14 mouse cellular contexts compared by ENCODE assay signal in genomic region chr7:24457726-24458370, GRCm38 (mm10). TPM values are rescaled to one million over a fixed set of nuclear protein-coding genes. Genes with fewer than 3 reads are reported as not detected.
DNase-seq lines count a peak whose midpoint lies in the region; ATAC-seq and TF ChIP-seq lines count a peak whose summit lies in the region.
"Had no signal": no experiment of that assay in that cellular context is flagged by ENCODE, and none has a peak within 500 bp of the region (broad histone marks: within the 10 kb centered on the region; RNA-seq: fewer than 3 reads in every experiment).

No protein-coding gene starts in this region.

- no peak for TF ChIP-seq CTCF in kidney, adult 2 months (conservative IDR thresholded peaks at IDR 0.05; ENCODE audit: insufficient read depth, insufficient read length, low read depth, low read length)

- no peak for TF ChIP-seq POLR2A in kidney, adult 2 months (IDR thresholded peaks at IDR 0.05; ENCODE audit: low read depth, low read length)

- 78% methylated on average over 10 of the region's 10 CpGs for WGBS in midbrain, embryonic 11.5 days
- 76% methylated on average over 10 of the region's 10 CpGs for WGBS in midbrain, embryonic 13.5 days
- WGBS in kidney, adult 2 months = 71% methylated on average over 10 of the region's 10 CpGs

- ATAC-seq in midbrain, embryonic 11.5 days (ENCODE audit: low FRiP score) = no peak
- ATAC-seq in midbrain, embryonic 13.5 days = no peak
- ATAC-seq: midbrain, embryonic 15.5 days had no signal

- no peak overlapping the region for H3K4me3 ChIP-seq in midbrain, embryonic 11.5 days (ENCODE audit: low read depth, low read length)
- no peak overlapping the region for H3K4me3 ChIP-seq in midbrain, embryonic 13.5 days (replicated peaks)
- H3K4me3 ChIP-seq in megakaryocyte, embryonic 14.5 days (replicated peaks) = peak overlapping the region; percentile 72
- H3K4me3 ChIP-seq in kidney, adult 2 months (ENCODE audit: insufficient read depth, low read depth, low read length) = no peak overlapping the region
- H3K4me3 ChIP-seq: embryonic facial prominence, embryonic 15.5 days; left cerebral cortex, adult 2 months; midbrain, embryonic 15.5 days had no signal

- H3K4me2 ChIP-seq in midbrain, embryonic 11.5 days = no peak overlapping the region
- H3K4me2 ChIP-seq in midbrain, embryonic 13.5 days (replicated peaks) = no peak overlapping the region
- H3K4me2 ChIP-seq: embryonic facial prominence, embryonic 15.5 days; midbrain, embryonic 15.5 days had no signal

- no peaks in the 10 kb centered on the region for H3K4me1 ChIP-seq in midbrain, embryonic 11.5 days (ENCODE audit: control insufficient read depth, insufficient read depth, low read length)
- 0 out of 2 replicates have a peak, but pooled peaks cover 4% of the 10 kb centered on the region for H3K4me1 ChIP-seq in midbrain, embryonic 13.5 days (replicated peaks)
- peaks cover 42% of the 10 kb centered on the region for H3K4me1 ChIP-seq in megakaryocyte, embryonic 14.5 days
- 0 out of 2 replicates have a peak, but pooled peaks cover 11% of the 10 kb centered on the region for H3K4me1 ChIP-seq in kidney, adult 2 months (ENCODE audit: control insufficient read depth, insufficient read depth, low read length)

- H3K27me3 ChIP-seq in midbrain, embryonic 11.5 days (ENCODE audit: control insufficient read depth, insufficient read depth, low read length) = no peaks in the 10 kb centered on the region
- peaks cover 9% of the 10 kb centered on the region; the same call in 1 of the 2 replicates for H3K27me3 ChIP-seq in midbrain, embryonic 13.5 days
- H3K27me3 ChIP-seq in megakaryocyte, embryonic 14.5 days (replicated peaks) = peaks cover 83% of the 10 kb centered on the region
- no peaks in the 10 kb centered on the region for H3K27me3 ChIP-seq in kidney, adult 2 months (replicated peaks; ENCODE audit: control insufficient read depth, insufficient read depth, low read length)
- H3K27me3 ChIP-seq: midbrain, embryonic 15.5 days had no signal

- no peaks in the 10 kb centered on the region for H3K9me3 ChIP-seq in midbrain, embryonic 11.5 days (ENCODE audit: control insufficient read depth, low read length)
- no peaks in the 10 kb centered on the region for H3K9me3 ChIP-seq in midbrain, embryonic 13.5 days
- H3K9me3 ChIP-seq in megakaryocyte, embryonic 14.5 days = no peaks in the 10 kb centered on the region
- H3K9me3 ChIP-seq: embryonic facial prominence, embryonic 15.5 days; midbrain, embryonic 15.5 days had no signal

- no peaks in the 10 kb centered on the region for H3K36me3 ChIP-seq in midbrain, embryonic 11.5 days (ENCODE audit: control insufficient read depth, insufficient read depth, low read length)
- no peaks in the 10 kb centered on the region for H3K36me3 ChIP-seq in midbrain, embryonic 13.5 days
- no peaks in the 10 kb centered on the region for H3K36me3 ChIP-seq in megakaryocyte, embryonic 14.5 days (replicated peaks; ENCODE audit: low read length)
- no peaks in the 10 kb centered on the region for H3K36me3 ChIP-seq in kidney, adult 2 months (ENCODE audit: control insufficient read depth, insufficient read depth, low read length)
- H3K36me3 ChIP-seq: embryonic facial prominence, embryonic 15.5 days; midbrain, embryonic 15.5 days had no signal

- no peak overlapping the region for H3K9ac ChIP-seq in midbrain, embryonic 11.5 days (ENCODE audit: low read length)
- H3K9ac ChIP-seq in midbrain, embryonic 13.5 days (replicated peaks) = no peak overlapping the region
- H3K9ac ChIP-seq: embryonic facial prominence, embryonic 15.5 days; midbrain, embryonic 15.5 days had no signal

- H3K27ac ChIP-seq in midbrain, embryonic 11.5 days (ENCODE audit: low read depth, low read length) = no peak overlapping the region
- H3K27ac ChIP-seq in midbrain, embryonic 13.5 days = no peak overlapping the region
- H3K27ac ChIP-seq in kidney, adult 2 months (ENCODE audit: insufficient read depth, low read depth, low read length) = no peak overlapping the region
- H3K27ac ChIP-seq: embryonic facial prominence, embryonic 15.5 days; left cerebral cortex, adult 2 months; midbrain, embryonic 15.5 days had no signal

- peak; percentile 79 for DNase-seq in midbrain, embryonic 11.5 days (ENCODE audit: low spot score, missing footprints)
- peak; percentile 75 for DNase-seq in R1 (ENCODE audit: low read depth, low spot score)
- peak; percentile 75 for DNase-seq in thymus, postnatal 25 days
- DNase-seq in layer of hippocampus, postnatal 36 days = no peak
- no peak for DNase-seq in ovary, postnatal 36 days (ENCODE audit: low spot score)
- DNase-seq in kidney, adult 2 months = no peak
- DNase-seq: cerebellum, adult 11 months; gastrocnemius, postnatal 25 days; right cerebral cortex, adult 18-20 months had no signal

RNA-seq across cellular contexts. Expression of gene Plaur, which starts 4.4 kb away (rescaled TPM):
- 0.86 and 1.4 TPM in 2 replicates for polyA plus RNA-seq in midbrain, embryonic 11.5 days (2014; fragmentation: Nextera tagmentation; extraction: Ambion mirVana)
- 1.0 and 1.2 TPM in 2 replicates for polyA plus RNA-seq in midbrain, embryonic 13.5 days (2015; fragmentation: Nextera tagmentation; extraction: Ambion mirVana)
- 14.6 and 56.5 TPM in 2 replicates for polyA plus RNA-seq in megakaryocyte, embryonic 14.5 days (2012; ENCODE audit: insufficient read depth, low replicate concordance)
- total RNA-seq in layer of hippocampus, postnatal 36 days (2021) = under 1 TPM in 1 of 2 experiments, not detected in 1; 0.68 TPM
- 10.1 and 12.9 TPM in 2 replicates for polyA plus RNA-seq in kidney, adult 2 months (2012; rRNA removed)

RNA-seq across cellular contexts. Expression of gene Irgc1, which starts 5.8 kb away (rescaled TPM):
- polyA plus RNA-seq in midbrain, embryonic 11.5 days (2014; fragmentation: Nextera tagmentation; extraction: Ambion mirVana) = not detected in 2 replicates
- polyA plus RNA-seq in midbrain, embryonic 13.5 days (2015; fragmentation: Nextera tagmentation; extraction: Ambion mirVana) = not detected in 2 replicates
- 0.28 TPM in 1 of 2 replicates, not detected in the other for polyA plus RNA-seq in megakaryocyte, embryonic 14.5 days (2012; ENCODE audit: insufficient read depth, low replicate concordance)
- total RNA-seq in layer of hippocampus, postnatal 36 days (2021) = not detected
- 0.33 and 0.41 TPM in 2 replicates for polyA plus RNA-seq in kidney, adult 2 months (2012; rRNA removed)
- total RNA-seq: gastrocnemius, postnatal 25 days had no signal
- polyA plus RNA-seq: embryonic facial prominence, embryonic 15.5 days; midbrain, embryonic 15.5 days had no signal

RNA-seq across cellular contexts. Expression of gene Cadm4, which starts 24.0 kb away (rescaled TPM):
- 6.6 and 6.7 TPM in 2 replicates for polyA plus RNA-seq in midbrain, embryonic 11.5 days (2014; fragmentation: Nextera tagmentation; extraction: Ambion mirVana)
- 52.4 and 67.8 TPM in 2 replicates for polyA plus RNA-seq in midbrain, embryonic 13.5 days (2015; fragmentation: Nextera tagmentation; extraction: Ambion mirVana)
- not detected in 2 replicates for polyA plus RNA-seq in megakaryocyte, embryonic 14.5 days (2012; ENCODE audit: insufficient read depth, low replicate concordance)
- 100 to 1,000 TPM; 137 to 142 TPM for total RNA-seq in layer of hippocampus, postnatal 36 days (2021)
- polyA plus RNA-seq in kidney, adult 2 months (2012; rRNA removed) = 54.7 and 66.4 TPM in 2 replicates

RNA-seq across cellular contexts. Expression of gene Zfp428, which starts 49.0 kb away (rescaled TPM):
- polyA plus RNA-seq in midbrain, embryonic 11.5 days (2014; fragmentation: Nextera tagmentation; extraction: Ambion mirVana) = 83.8 and 83.9 TPM in 2 replicates
- polyA plus RNA-seq in midbrain, embryonic 13.5 days (2015; fragmentation: Nextera tagmentation; extraction: Ambion mirVana) = 234 and 261 TPM in 2 replicates
- polyA plus RNA-seq in megakaryocyte, embryonic 14.5 days (2012; ENCODE audit: insufficient read depth, low replicate concordance) = 33.9 and 51.4 TPM in 2 replicates
- total RNA-seq in layer of hippocampus, postnatal 36 days (2021) = 10 to 100 TPM; 36.2 to 42.1 TPM
- 9.5 and 17.1 TPM in 2 replicates for polyA plus RNA-seq in kidney, adult 2 months (2012; rRNA removed)

RNA-seq across cellular contexts. Expression of gene AC161166.1, which starts 54.4 kb away (rescaled TPM):
- polyA plus RNA-seq in midbrain, embryonic 11.5 days (2014; fragmentation: Nextera tagmentation; extraction: Ambion mirVana) = 0.55 and 0.59 TPM in 2 replicates
- 1.2 and 1.9 TPM in 2 replicates for polyA plus RNA-seq in midbrain, embryonic 13.5 days (2015; fragmentation: Nextera tagmentation; extraction: Ambion mirVana)
- not detected in 2 replicates for polyA plus RNA-seq in megakaryocyte, embryonic 14.5 days (2012; ENCODE audit: insufficient read depth, low replicate concordance)
- total RNA-seq in layer of hippocampus, postnatal 36 days (2021) = not detected
- not detected in 2 replicates for polyA plus RNA-seq in kidney, adult 2 months (2012; rRNA removed)
- total RNA-seq: gastrocnemius, postnatal 25 days; left cerebral cortex, adult 2 months had no signal

Comparison
In these comparisons a context has a peak if more than half of its experiments do, and no peak if none do; other contexts are left out.
1. DNase-seq: peak in midbrain, embryonic 11.5 days (single experiment), R1 (single experiment) and thymus, postnatal 25 days (single experiment); none in layer of hippocampus, postnatal 36 days (0 of 2), ovary, postnatal 36 days (single experiment) and kidney, adult 2 months (single experiment).